Mouse (Mus musculus) cortical plate, adult 2 months (tissue): ENCODE measurements around the gene Bend5.

ENCODE experiments used
- CTCF ChIP-seq: fragments of 200-500 bp; IDR thresholded peaks from 2 replicates; pipeline ENCODE4 v1.5.1; 2011; ENCODE audit warnings: mild to moderate bottlenecking, control low read depth, low read length; ENCODE audit not compliant: insufficient read depth; ENCODE audit errors: extremely low read depth
- POLR2A ChIP-seq: fragments of 200-500 bp; IDR thresholded peaks from 2 replicates; pipeline ENCODE4 v1.6.1; 2011; ENCODE audit warnings: mild to moderate bottlenecking, low read length, control low read depth; ENCODE audit not compliant: insufficient read depth; ENCODE audit errors: extremely low read depth

DNA sequence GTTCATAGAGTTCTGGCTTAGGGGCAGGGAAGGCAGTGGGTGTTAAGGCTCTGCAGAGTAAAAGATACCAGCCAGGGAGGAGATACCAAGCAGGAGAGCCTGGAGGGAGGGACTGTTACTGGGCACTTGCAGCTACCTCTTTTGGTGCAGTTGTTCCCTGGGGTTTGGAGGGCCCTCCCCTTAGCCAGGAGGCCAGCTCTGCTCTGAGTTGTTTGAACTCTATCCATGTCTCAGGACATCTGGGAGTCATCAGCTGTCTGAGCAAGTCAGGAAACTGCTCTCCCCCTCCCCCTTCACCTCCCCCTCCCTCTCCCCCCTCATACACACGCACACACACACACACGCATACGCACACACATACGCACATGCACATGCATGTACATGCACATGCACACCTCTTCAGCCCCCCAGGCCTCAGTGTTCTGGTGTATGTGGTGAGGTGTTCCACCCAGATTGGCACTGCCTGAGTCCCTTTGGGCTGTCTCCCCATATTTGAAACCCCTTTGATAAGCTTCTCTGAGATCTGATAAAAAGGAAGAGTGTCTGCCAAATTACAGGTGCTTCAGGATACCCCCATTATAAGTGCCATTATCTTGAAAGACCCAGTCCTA lies 72.5 kb downstream of the Bend5 start:
- TF ChIP-seq CTCF = no peak
- no peak for TF ChIP-seq POLR2A
